Mouse (Mus musculus) forebrain, embryonic 11.5 days (tissue): ENCODE measurements at regions not wholly inside any gene's neighbourhood (a gene's known extent, or its start where the extent isn't known, plus 50 kb on each side); places are given as distances from the start of the nearest gene placed in this dataset.

ENCODE experiments used
- ATAC-seq: fragments of 200-750 bp; cut with Nextera tagmentation; replicated peaks from 2 replicates; pipeline ENCODE4 v1.8.0; 2017; ENCODE audit warnings: moderate TSS enrichment; ENCODE audit not compliant: low FRiP score
- DNase-seq: peaks from one replicate; pipeline ENCODE4 v3.0.0-alpha.2; 2017; ENCODE audit warnings: low spot score
- H3K27ac ChIP-seq: fragments of 300-500 bp; sonication (generic); 2 replicates; pipeline ENCODE4 v1.5.1; 2014; ENCODE audit warnings: low read depth, low read length
- H3K27me3 ChIP-seq: fragments of 300-500 bp; sonication (generic); 2 replicates; pipeline ENCODE4 v1.6.1; 2014; ENCODE audit warnings: mild to moderate bottlenecking, low read length, mixed read lengths; ENCODE audit not compliant: control insufficient read depth, insufficient read depth
- H3K36me3 ChIP-seq: fragments of 300-500 bp; sonication (generic); 2 replicates; pipeline ENCODE4 v1.6.1; 2014; ENCODE audit warnings: mild to moderate bottlenecking, low read length, moderate library complexity, mixed read lengths; ENCODE audit not compliant: control insufficient read depth, insufficient read depth
- H3K4me1 ChIP-seq: fragments of 300-500 bp; sonication (generic); replicated peaks from 2 replicates; pipeline ENCODE4 v1.6.1; 2014; ENCODE audit warnings: low read length, mixed read lengths; ENCODE audit not compliant: control insufficient read depth, insufficient read depth
- H3K4me2 ChIP-seq: fragments of 300-500 bp; sonication (generic); 2 replicates; pipeline ENCODE4 v1.6.1; 2014; ENCODE audit warnings: low read depth, mild to moderate bottlenecking, low read length, moderate library complexity, mixed read lengths; ENCODE audit not compliant: severe bottlenecking
- H3K4me3 ChIP-seq: fragments of 300-500 bp; sonication (generic); 2 replicates; pipeline ENCODE4 v1.5.1; 2014; ENCODE audit warnings: low read depth, low read length
- H3K9ac ChIP-seq: fragments of 300-500 bp; sonication (generic); 2 replicates; pipeline ENCODE4 v1.6.1; 2014; ENCODE audit warnings: low read length
- H3K9me3 ChIP-seq: fragments of 300-500 bp; sonication (generic); 2 replicates; pipeline ENCODE4 v1.6.1; 2016; ENCODE audit warnings: low read length, mixed read lengths; ENCODE audit not compliant: control insufficient read depth
- WGBS: fragments of 180-500 bp; shearing (Covaris S2); extraction: QIAGEN DNeasy Blood & Tissue Kit; methylation state at CpG from one replicate; pipeline ENCODE4 v1.1.7; 2014; 5-methylcytosine and 5-hydroxymethylcytosine counted together

DNA sequence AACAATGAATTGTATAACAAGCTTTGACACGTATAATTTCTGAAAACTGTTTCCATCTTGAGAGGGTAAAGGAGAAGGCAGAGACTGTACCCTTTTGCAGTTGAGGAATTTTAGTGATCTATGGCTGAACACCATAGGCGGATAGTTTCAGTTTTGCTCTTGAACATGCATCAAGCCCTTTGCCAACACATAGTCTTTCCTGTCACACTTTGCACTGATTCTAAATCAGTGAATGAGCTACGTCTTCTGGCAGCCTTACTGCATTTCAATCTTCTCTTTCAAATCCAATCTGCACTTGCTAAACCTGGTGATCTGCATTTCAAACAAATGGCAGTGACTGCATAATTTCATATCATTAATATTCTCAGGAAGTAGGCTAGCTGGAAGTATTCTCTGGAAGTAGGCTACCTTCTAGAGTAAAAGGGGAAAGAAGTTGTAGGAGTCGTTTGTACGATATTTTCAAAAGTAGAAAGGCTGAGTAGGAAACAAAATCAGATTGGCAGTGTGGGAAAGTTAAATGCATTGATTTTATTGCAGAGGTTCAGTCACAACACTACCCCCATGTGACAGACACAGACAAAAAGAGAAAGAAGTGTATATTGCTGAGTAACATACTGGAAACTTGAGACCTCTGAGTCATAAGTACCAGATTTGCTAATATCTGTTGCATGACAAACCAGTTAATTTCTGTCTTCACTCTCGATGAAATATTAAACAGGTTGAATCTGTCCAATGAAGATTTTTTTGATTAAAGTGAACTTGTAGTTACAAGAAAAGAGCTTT is 983.3 kb upstream of the Nr2f1 start:
- 89% methylated on average over 6 of the region's 6 CpGs for WGBS
- H3K36me3 ChIP-seq: no peaks in the 10 kb centered on the region
- ATAC-seq (no peak), DNase-seq (no peak)
- H3K4me2 ChIP-seq: no peak overlapping the region
- H3K9ac ChIP-seq: no peak overlapping the region
- H3K27me3 ChIP-seq: no peaks in the 10 kb centered on the region
- no peak overlapping the region for H3K27ac ChIP-seq
- no peak overlapping the region for H3K4me3 ChIP-seq
- H3K4me1 ChIP-seq: no peaks in the 10 kb centered on the region
- no peaks in the 10 kb centered on the region for H3K9me3 ChIP-seq

DNA sequence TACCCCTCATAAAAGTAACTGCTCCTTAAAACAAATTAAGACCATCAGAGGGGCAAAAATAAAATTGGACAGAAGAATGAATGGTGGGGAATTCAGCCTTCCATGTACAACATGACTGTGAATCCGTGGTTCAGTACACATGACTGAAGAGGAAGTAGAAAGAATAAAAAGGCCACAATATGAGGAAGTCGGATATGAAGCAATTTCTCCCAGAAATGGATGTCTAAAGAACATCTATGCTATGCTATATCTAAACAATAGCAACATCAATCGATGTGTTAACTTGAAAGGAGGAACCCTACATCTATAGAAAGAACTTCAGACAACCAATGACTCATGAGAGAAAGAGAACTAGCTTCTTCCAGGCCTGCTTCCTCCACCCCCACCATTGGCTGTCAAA is 959.2 kb upstream of the Nr2f1 start:
- H3K4me1 ChIP-seq: no peaks in the 10 kb centered on the region
- ATAC-seq (no peak), DNase-seq (no peak)
- no peak overlapping the region for H3K9ac ChIP-seq
- 82% methylated on average over 3 of the region's 3 CpGs for WGBS
- H3K27ac ChIP-seq: no peak overlapping the region
- H3K4me2 ChIP-seq: no peak overlapping the region
- H3K4me3 ChIP-seq: no peak overlapping the region
- H3K36me3 ChIP-seq: no peaks in the 10 kb centered on the region
- no peaks in the 10 kb centered on the region for H3K27me3 ChIP-seq
- H3K9me3 ChIP-seq: no peaks in the 10 kb centered on the region

DNA sequence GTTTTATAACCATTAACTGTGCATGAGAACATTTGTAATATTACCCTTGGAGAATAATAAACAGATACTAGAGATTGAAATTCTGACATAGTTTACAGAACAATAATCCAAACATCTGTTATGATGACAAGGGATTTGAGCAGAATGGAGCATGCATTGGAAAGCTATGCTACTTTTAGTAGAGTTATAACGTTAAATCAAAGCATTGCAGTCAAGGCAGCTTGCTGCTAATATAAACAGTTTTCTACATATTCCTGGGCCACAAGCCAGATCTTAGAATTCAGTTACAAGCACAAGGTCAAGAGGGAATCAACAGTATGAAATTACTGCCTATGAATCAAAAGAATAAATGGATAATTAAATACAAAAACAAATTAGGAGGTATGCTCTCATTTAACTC is 943.3 kb upstream of the Nr2f1 start:
- ATAC-seq (no peak), DNase-seq (no peak)
- Histone ChIP-seq H3K36me3 (no peaks in the 10 kb centered on the region), H3K9me3 (no peaks in the 10 kb centered on the region), H3K4me1 (no peaks in the 10 kb centered on the region), H3K9ac (no peak overlapping the region), H3K27me3 (no peaks in the 10 kb centered on the region), H3K27ac (no peak overlapping the region), H3K4me2 (no peak overlapping the region), H3K4me3 (no peak overlapping the region)
- WGBS: 71% methylated on average over 1 of the region's 1 CpGs

DNA sequence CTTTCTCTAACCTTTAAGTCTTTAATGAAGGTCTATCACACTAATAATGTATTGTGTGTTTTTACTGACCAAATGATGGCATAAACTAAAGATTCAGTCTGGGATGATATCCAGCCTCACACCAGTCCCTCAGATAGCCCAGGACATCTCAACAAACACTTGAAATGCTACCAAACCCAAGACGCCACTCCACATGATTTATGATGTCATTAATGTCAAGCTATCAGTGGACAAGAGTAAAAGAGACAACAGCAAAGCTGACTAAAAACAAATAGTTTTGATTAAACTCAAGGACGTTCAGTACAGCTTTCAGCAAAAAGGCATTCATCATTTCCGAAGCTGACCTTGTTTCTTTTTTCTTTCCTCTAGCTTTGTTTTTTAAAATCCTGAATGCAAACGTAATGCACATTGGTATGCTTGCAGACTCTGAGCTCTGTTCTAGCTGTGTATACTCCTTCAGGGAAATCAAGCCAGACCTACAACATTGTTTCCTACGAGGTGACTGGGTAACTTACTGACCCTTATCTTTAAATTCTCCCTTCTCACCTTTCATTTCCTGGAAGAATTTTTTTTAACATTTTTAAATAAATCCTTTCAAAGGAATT is 941.9 kb upstream of the Nr2f1 start:
- Histone ChIP-seq H3K9ac (no peak overlapping the region), H3K4me3 (no peak overlapping the region), H3K27me3 (no peaks in the 10 kb centered on the region), H3K27ac (no peak overlapping the region), H3K36me3 (no peaks in the 10 kb centered on the region), H3K4me1 (no peaks in the 10 kb centered on the region), H3K9me3 (no peaks in the 10 kb centered on the region), H3K4me2 (no peak overlapping the region)
- DNase-seq (no peak), ATAC-seq (no peak)
- 53% methylated on average over 5 of the region's 5 CpGs for WGBS

DNA sequence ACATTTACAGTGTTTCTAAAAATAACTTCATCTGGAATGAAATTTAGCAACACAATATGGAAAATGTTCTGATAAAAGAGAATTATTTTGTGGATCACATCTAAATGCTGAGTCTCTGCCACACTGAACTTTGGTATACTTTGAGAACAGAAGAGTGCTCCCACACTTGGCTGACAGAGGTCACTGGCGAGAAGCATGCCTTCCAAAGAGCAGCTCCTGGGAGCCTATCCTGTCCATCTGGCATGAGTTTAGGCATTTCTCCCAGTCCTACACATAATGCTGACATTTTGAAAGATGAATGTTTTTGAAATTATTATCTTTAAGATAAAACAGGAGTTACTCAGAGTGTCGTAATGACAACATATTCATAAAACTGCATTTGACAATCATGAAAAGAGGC is 939.2 kb upstream of the Nr2f1 start:
- H3K27me3 ChIP-seq: no peaks in the 10 kb centered on the region
- no peaks in the 10 kb centered on the region for H3K9me3 ChIP-seq

DNA sequence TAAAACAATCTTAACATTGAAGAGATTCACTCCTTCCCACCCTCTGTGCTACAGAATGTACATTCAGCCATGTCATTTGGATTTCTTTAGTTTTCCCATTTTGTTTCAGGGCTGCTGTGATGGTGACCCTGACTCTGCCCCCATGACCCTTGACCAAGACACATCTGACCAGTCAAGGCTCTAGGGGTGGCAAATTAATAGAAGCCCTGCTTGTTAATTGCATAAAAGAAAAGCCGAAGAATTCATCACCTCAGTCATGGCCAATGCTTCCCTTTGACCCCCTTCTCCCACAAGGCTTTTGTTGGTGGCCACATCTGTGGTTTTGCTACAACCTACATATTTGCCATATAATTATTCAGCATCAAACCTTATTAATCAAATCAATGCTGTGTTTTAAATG is 937.2 kb upstream of the Nr2f1 start:
- H3K4me2 ChIP-seq: no peak overlapping the region
- H3K27ac ChIP-seq: no peak overlapping the region
- H3K9me3 ChIP-seq: no peaks in the 10 kb centered on the region
- H3K36me3 ChIP-seq: no peaks in the 10 kb centered on the region
- WGBS: 34% methylated on average over 1 of the region's 1 CpGs
- H3K4me1 ChIP-seq: no peaks in the 10 kb centered on the region
- no peaks in the 10 kb centered on the region for H3K27me3 ChIP-seq
- H3K9ac ChIP-seq: no peak overlapping the region
- 0 out of 2 replicates have a peak, but pooled peaks have one; percentile 18 for ATAC-seq
- H3K4me3 ChIP-seq: no peak overlapping the region
- DNase-seq: no peak

More for the DNA sequence above, 939.2 kb upstream of the Nr2f1 start:
- H3K4me3 ChIP-seq: no peak overlapping the region
- H3K4me1 ChIP-seq: no peaks in the 10 kb centered on the region
- ATAC-seq (no peak), DNase-seq (no peak)
- no peaks in the 10 kb centered on the region for H3K36me3 ChIP-seq
- no peak overlapping the region for H3K27ac ChIP-seq
- WGBS: 73% methylated on average over 2 of the region's 2 CpGs
- H3K9ac ChIP-seq: no peak overlapping the region
- no peak overlapping the region for H3K4me2 ChIP-seq
